Mouse (Mus musculus): ENCODE measurements around the gene Tmem131l.

Tmem131l gene

GRCm38 (mm10) chr3:84010995-84011663 lies 28.8 kb downstream of the Tmem131l start:
- DNase-seq, result no peak

- DNase-seq, result no peak
Observed at GRCm38 (mm10) chr3:84005989-84006388, 34.0 kb downstream of the Tmem131l start.

DNA sequence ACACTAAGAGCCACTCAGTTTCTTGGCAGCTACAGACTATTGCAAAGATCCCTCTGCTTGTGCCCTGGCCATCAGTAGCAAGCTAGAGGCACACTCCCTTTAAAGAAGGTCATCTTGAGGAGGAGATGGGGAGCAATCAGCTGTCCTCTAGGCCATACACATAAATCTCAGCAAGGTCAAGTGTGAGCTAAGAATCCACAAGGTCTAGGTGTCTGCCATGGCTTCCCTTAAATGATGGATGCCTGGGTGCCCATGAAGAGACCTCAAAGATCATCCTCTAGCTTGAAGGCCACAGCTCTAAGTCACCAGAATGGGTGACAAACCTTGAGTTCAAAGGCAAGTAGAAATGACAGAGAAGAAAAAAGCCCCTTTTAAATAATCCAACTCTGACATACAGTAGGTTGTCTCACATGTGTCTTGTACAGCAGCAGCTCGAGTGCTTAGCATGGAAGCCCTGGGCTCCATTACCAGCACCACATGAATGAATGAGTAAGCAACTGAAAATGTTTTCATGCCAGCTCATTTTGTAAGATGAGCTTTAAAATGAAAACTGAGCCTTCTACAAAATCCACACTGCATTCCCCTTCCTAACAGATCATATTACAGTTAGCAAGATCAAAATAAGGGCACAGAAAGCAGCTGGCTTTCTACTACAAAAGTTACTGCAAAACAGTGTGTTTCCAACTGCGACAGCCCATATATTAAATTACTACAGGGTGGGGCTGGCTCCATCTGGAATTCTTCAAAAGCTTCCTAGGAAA lies 35.5 kb downstream of the Tmem131l start:
- DNase-seq, result no peak

DNA sequence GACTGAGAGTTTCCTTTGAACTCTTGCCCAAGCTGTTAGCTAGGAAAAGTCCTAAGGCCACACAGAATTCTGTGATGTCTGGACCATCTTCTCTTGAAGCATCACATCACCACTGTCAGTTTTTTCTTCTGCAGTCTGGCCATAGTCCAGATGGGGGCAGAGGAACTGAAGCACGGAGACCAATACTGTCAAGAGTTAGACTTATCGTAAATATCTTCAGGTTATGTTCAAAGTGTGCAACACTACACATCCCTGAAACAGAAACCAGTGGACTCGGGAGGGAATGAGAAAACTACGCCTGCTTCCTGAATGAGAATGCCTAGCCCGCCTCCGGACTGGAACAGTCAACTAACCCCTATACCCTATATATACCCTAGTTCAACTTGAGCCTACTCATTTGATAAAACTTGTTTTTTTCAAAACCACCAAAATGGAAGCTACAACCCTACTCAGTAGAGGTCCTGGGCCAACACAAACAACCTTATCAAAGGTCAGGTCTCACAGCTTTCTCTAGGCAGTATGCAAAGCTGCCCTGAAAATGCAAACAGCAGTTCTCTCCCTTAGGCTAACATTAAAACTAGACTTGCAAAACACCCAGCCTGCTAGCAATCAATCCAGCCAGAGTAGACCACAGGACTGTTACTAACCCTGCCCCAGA lies 37.4 kb downstream of the Tmem131l start:
- no peak for DNase-seq

DNA sequence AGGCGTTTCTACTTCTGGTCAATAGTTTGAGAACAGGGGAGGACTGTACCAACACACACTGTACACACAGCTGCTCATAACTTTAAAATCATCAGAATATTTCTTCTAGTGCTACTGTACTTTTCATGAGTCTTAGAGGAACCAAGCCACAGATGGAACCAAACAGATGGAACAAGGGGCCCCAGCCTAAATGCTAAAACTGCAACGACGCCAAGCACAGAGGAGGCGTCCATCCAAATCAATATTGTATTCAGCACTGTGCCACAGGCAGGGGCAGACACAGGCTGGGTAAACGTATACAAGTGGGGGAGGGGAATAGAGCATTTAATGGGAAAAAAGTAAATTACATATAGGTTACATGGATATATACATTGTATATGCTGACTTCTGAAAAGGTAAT lies 42.4 kb downstream of the Tmem131l start:
- DNase-seq, result no peak

- DNase-seq, result no peak
Observed at GRCm38 (mm10) chr3:83997036-83997435, 42.9 kb downstream of the Tmem131l start.

DNA sequence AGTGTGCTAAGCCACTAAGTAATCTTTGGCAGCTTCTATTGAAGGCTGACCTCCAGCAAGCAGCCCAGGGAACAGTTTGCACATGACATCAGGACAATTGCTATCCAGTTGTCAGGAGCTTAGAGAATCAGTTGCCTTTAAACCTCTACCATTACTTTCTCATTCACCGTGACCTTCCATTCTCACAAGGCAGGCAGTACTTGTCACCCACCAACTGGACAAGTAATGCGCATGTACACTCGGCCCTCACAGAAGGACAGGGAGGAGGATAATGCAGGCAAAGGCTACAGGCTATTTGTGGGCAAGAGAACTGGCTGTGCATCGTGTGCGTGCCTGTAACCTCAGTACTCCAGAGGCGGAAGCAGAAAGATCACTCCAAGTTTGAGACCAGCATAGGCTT lies 43.9 kb downstream of the Tmem131l start:
- no peak for DNase-seq

- DNase-seq, result peak; percentile 33 to 35
Observed at GRCm38 (mm10) chr3:83995254-83995830, 44.6 kb downstream of the Tmem131l start.

- no peak for DNase-seq
Observed at GRCm38 (mm10) chr3:83994217-83994839, 45.6 kb downstream of the Tmem131l start.

DNA sequence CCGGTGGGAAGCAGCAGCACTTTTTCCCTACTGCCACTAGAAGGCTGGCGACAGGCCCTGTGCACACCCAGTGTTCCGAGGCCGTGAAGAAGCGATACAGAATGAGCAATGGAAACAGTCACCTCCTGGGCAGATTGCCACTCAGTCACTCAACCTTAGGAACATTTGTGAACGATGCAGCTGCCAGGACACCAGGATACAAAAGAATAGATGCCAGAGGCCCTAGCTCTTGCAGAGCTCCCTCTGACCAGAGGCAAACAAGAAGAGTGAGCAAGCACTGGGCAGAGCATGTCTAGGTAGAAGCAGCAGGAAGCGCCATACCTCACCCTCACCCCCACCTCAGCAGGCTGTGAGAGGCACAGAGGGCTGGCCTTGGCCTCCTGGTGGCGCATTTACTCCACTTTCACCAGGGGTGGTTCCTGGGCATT lies 46.9 kb downstream of the Tmem131l start:
- DNase-seq, result peak; percentile 54 to 61

DNA sequence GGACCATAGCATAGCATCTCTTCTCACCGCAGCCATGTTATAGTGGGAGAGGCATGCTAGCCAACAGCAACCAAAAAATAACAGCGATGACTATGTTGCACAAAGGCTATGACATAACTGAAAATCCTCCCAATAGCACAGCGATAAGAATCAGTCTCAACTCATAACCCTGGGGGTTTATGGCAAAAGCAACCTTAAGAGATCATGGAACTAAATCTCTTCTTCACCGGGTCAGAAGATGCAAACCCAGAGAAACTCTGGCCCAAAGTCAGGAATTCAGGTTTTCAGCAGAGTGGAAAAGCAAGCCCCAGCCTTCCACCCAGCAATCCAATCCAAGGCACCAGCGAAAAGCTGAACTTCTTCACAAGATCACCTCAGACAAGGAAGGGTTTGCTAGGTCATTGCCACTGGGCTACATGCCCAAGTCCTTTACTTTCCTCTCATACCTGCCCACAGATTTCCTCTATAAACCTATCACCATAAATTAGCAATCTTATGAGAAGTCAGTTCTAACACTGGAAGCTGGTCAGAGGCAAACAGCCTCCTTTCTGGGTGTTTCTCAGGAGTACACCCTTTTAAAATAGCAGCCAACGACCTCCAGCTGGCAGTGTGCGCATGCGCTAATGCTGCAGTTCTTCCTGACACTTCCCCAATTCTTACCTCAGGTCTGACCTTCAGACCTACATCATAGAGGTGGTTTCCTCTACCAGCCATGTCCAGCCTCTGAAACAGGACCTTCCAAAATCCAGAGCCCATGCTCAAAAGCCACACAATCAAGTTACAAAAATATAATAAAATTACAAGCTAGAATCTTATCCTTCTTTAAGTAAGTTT lies 48.1 kb downstream of the Tmem131l start:
- DNase-seq, result no peak

- DNase-seq, result no peak
Observed at GRCm38 (mm10) chr3:83988214-83988613, 51.8 kb downstream of the Tmem131l start.

DNA sequence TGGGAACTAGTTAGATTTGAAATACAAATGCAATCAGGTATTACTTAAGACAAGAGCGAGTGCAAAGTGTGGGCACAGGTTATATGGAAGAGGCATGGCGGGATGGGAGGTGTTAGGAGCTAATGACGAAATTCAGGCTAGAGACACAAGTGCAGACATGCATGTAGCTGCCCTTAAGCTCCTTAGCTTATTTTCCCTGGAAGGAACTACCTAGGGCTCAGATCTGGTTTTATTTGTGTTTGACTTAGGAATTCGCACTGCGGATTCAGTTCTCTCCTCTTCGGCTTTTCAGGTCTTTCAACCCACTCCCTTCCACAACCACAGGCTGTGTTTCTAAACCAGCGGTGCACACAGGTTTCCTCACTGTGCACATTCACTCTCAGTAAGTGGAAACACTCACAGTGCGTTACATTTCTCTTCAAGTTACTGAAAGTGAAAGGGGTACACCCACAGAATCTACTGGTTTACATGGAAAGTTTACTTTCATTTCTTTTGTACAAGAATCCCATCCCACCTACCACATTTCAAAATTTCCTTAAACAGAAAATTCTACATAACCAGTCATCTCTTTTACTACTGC lies 52.4 kb downstream of the Tmem131l start:
- DNase-seq, result no peak

DNA sequence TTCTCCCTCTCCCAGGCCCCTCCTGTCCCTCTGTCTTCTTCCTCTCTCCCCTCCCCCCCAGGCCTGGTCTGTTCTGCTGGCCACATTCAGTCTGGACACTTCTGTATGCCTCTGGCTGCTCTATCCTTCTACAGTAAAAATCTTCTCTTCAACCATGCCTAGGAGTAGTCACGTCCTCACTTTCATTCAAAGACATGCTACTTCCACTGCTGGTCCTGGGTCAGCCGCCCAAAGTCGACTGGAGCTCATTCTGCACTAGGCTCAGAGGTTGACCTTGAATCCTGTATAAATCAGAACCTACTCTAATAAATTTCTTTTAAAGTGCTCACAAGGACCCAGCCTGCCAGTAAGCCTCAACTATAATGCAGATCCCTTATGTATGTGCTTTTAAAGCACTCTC lies 53.2 kb downstream of the Tmem131l start:
- no peak for DNase-seq

GRCm38 (mm10) chr3:83985426-83985825 lies 54.5 kb downstream of the Tmem131l start:
- no peak for DNase-seq

- no peak for DNase-seq
Observed at GRCm38 (mm10) chr3:83984379-83984778, 55.6 kb downstream of the Tmem131l start.

DNA sequence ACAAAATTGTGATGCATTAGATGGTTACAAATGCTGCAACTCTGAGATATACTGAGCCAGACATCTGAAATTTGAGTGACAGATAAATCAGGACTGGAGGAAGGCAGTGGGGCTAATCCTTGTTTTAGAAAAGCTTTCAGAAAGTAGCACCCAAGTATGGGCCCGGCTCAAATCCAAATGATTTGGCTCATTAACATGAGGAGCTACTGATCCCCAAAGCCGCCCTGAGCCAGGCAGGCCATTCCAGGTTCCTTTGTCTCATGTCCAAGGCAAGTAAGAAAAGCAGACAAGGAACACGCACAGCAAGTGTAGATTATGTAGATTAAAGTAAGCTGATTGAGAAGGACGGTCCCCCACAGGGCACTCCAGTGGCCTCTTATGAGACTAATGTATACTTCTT lies 57.2 kb downstream of the Tmem131l start:
- no peak for DNase-seq

DNA sequence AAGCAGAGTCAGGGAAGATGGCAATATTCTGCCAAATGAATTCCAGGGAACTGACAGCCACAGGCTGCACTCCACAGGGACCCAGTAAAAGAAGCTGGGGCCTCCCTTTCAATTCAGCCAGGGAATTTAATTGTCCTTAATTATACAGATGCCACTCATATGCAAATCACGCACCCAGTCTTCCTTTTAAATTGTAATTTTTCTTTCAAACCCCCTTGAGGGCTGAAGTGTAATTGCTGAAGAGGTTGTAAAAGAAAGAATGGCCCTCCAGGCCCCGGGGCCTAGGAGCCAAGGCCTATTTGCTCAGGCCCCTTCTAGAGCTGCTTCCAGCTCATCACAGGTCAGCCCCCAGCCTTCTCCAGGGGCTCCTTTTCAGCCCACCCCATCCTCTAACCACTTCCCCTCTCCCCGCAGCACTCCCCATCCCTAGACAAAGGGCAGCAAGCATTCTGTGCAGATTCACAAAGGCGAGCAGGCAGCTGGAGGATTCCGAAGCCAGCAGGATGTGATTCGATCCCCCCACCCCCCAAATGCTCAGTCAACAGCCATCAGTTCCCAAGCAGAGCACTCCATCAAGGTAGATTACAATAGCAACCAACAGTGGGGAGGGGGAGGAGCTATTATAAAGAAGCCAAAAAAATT lies 59.6 kb downstream of the Tmem131l start:
- DNase-seq, result no peak

DNA sequence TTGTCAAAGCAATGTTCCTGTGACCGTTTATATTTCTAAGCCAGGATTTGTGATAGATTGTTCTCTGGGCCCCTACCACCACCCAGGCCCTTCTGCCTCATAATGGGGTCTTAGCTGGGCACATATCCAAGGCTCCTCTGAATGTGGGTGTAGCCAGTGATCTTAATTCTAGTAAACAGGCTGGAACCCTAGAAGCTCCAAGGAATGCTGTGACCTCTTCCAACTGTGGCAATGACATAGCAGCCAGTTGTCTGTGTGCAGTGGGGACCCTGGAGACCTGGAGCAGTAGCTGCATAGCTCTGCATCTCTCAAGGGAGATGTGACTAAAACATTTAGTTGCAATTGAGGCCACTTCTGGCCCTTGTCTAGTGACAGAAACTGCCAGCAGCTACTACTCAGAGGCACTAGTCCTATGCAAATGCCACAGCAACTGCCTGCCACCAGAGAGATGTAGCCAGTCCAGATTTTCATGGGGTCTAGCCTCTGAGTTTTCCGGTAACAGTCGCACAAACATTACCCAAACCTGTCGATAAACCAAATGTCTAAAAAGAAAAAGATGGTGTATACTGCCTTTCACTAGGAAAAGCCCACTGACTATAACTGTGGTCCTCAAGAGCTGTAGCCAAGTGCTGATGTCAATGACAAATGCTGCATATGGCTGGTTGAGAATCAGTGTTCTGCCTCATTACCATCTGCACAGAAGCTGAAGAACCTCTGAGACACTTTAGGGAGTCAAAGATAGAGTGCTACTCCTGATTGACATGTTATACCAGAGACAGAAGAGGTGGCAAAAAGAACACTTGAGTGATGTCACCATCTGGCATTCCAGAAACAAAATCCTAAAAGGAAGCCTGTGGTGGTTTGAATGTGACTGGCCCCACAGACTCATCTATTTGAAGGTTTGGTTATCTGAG lies 61.2 kb downstream of the Tmem131l start:
- DNase-seq, result no peak

DNA sequence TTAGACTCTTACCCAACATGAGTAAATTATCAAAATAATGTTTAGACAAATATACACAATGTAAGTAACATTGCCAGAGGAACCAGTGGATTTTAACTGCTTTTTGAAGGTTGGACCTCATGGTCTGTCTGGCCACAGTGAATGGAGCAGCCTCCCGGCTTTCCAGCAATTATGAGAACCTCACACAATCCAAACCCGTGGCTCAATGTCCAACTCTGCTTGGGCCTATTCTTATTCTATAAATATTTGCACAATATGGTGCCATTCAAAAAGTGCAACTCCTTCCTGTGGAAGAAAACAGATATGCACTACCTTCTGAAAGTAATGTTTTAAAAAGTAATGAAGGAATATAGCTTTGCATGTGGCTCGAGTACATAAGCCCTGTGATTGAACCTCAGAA lies 62.2 kb downstream of the Tmem131l start:
- DNase-seq, result no peak

All from cerebellum, postnatal 36 days (tissue).